Mouse (Mus musculus): Measurements from ENCODE around the gene Evx2. TPM values are rescaled to one million over a fixed set of nuclear protein-coding genes. Genes with fewer than 3 reads are reported as not detected.

Gene Evx2
- polyA plus RNA-seq, 1 experiment from 2014 or later = not detected

GRCm38 (mm10) chr2:74668370-74669229 is 9.2 kb upstream of the Evx2 start:
- Histone ChIP-seq H3K9me3 (ENCODE audit: low read length) (no peaks in the 10 kb centered on the region), H3K4me3 (ENCODE audit: low read length) (peak overlapping the region; percentile 48), H3K4me1 (ENCODE audit: insufficient read depth, low read length) (peaks cover 18% of the 10 kb centered on the region), H3K27me3 (ENCODE audit: insufficient read depth, low read length) (peaks cover 92% of the 10 kb centered on the region), H3K36me3 (ENCODE audit: insufficient read depth, low read length) (no peaks in the 10 kb centered on the region), H3K27ac (ENCODE audit: low read length) (no peak overlapping the region), H3K4me2 (replicated peaks; ENCODE audit: low read depth, low read length) (peak overlapping the region; percentile 82), H3K9ac (replicated peaks; ENCODE audit: low read length) (peak overlapping the region; percentile 58)
- WGBS = under 1% methylated on average over 74 of the region's 74 CpGs
- peak; percentile 66 for ATAC-seq (ENCODE audit: low FRiP score, low TSS enrichment)

- Histone ChIP-seq H3K27ac (ENCODE audit: low read length) (no peak within 1 kb of the TSS), H3K4me2 (replicated peaks; ENCODE audit: low read depth, low read length) (peak within 1 kb of the TSS; percentile 82), H3K4me1 (ENCODE audit: insufficient read depth, low read length) (peaks cover 13% of the 10 kb centered on the region), H3K9me3 (ENCODE audit: low read length) (no peaks in the 10 kb centered on the region), H3K9ac (replicated peaks; ENCODE audit: low read length) (peak within 1 kb of the TSS; percentile 58), H3K4me3 (ENCODE audit: low read length) (peak within 1 kb of the TSS; percentile 48), H3K27me3 (ENCODE audit: insufficient read depth, low read length) (peaks cover 92% of the 10 kb centered on the region), H3K36me3 (ENCODE audit: insufficient read depth, low read length) (no peaks in the 10 kb centered on the region)
- peak; percentile 83 for ATAC-seq (ENCODE audit: low FRiP score, low TSS enrichment)
- WGBS = 0% methylated on average over 15 of the region's 51 CpGs
Measured at GRCm38 (mm10) chr2:74667842-74668357, 8.5 kb upstream of the Evx2 start, which contains the start of gene Hoxd13. Gene Hoxd13, plus strand, starts transcription at chr2:74668310.

- peak overlapping the region; percentile 48 for H3K4me3 ChIP-seq (ENCODE audit: low read length)
- H3K27ac ChIP-seq (ENCODE audit: low read length) = no peak overlapping the region
- H3K9me3 ChIP-seq (ENCODE audit: low read length) = no peaks in the 10 kb centered on the region
- no peak overlapping the region for H3K9ac ChIP-seq (replicated peaks; ENCODE audit: low read length)
- 0 out of 2 replicates have a peak, but pooled peaks have one; percentile 16 for ATAC-seq (ENCODE audit: low FRiP score, low TSS enrichment)
- H3K27me3 ChIP-seq (ENCODE audit: insufficient read depth, low read length) = peaks cover 91% of the 10 kb centered on the region
- 3% methylated on average over 36 of the region's 36 CpGs for WGBS
- H3K4me1 ChIP-seq (ENCODE audit: insufficient read depth, low read length) = peaks cover 7% of the 10 kb centered on the region
- peak overlapping the region; percentile 82; the same call in 1 of the 2 replicates for H3K4me2 ChIP-seq (replicated peaks; ENCODE audit: low read depth, low read length)
- H3K36me3 ChIP-seq (ENCODE audit: insufficient read depth, low read length) = no peaks in the 10 kb centered on the region
Measured at GRCm38 (mm10) chr2:74667191-74667841, 8.0 kb upstream of the Evx2 start.

- Histone ChIP-seq H3K27me3 (ENCODE audit: insufficient read depth, low read length) (peaks cover 90% of the 10 kb centered on the region), H3K4me1 (ENCODE audit: insufficient read depth, low read length) (peaks cover 7% of the 10 kb centered on the region), H3K27ac (ENCODE audit: low read length) (no peak overlapping the region), H3K4me3 (ENCODE audit: low read length) (no peak overlapping the region), H3K9me3 (ENCODE audit: low read length) (no peaks in the 10 kb centered on the region), H3K4me2 (replicated peaks; ENCODE audit: low read depth, low read length) (no peak overlapping the region), H3K36me3 (ENCODE audit: insufficient read depth, low read length) (no peaks in the 10 kb centered on the region), H3K9ac (replicated peaks; ENCODE audit: low read length) (no peak overlapping the region)
- 4% methylated on average over 7 of the region's 7 CpGs for WGBS
- no peak for ATAC-seq (ENCODE audit: low FRiP score, low TSS enrichment)
Measured at GRCm38 (mm10) chr2:74666411-74666810, 7.1 kb upstream of the Evx2 start.

DNA sequence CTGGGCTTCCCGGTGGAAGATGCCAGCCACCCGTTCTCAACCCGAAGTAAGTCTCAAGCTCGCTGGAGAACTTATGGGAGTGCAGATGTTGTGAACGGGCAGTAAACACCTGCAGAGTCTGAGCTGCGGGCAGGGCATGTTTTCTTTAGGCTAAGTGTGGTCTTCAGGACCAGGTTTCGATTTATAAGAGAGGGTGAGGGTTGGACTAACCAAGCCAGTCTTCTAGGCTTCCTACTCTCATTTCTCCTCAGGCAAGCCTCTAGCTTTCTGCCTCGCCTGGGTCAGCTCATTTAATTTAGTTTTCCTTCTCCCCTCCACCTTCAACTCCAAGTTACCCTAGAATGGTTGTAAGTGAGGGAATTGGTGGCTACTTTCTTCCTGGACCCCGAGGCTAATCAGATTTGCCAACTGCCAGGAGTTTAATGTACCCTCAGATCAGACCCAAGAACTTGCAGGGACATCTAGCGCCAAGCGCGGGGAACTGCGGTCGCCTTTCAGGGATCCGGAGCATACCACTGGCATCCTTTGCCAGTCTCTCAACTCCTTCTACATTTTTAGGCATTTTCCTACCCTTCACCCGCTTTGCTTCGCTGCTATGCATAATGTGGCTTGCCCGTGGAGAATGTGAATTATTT is 4.1 kb upstream of the Evx2 start:
- ATAC-seq (ENCODE audit: low FRiP score, low TSS enrichment) = no peak
- Histone ChIP-seq H3K4me3 (ENCODE audit: low read length) (no peak overlapping the region), H3K9ac (replicated peaks; ENCODE audit: low read length) (no peak overlapping the region), H3K4me1 (ENCODE audit: insufficient read depth, low read length) (peaks cover 2% of the 10 kb centered on the region), H3K36me3 (ENCODE audit: insufficient read depth, low read length) (no peaks in the 10 kb centered on the region), H3K27me3 (ENCODE audit: insufficient read depth, low read length) (peaks cover 91% of the 10 kb centered on the region), H3K4me2 (replicated peaks; ENCODE audit: low read depth, low read length) (no peak overlapping the region; the same call in 1 of the 2 replicates), H3K27ac (ENCODE audit: low read length) (no peak overlapping the region), H3K9me3 (ENCODE audit: low read length) (no peaks in the 10 kb centered on the region)
- WGBS = 3% methylated on average over 18 of the region's 18 CpGs

DNA sequence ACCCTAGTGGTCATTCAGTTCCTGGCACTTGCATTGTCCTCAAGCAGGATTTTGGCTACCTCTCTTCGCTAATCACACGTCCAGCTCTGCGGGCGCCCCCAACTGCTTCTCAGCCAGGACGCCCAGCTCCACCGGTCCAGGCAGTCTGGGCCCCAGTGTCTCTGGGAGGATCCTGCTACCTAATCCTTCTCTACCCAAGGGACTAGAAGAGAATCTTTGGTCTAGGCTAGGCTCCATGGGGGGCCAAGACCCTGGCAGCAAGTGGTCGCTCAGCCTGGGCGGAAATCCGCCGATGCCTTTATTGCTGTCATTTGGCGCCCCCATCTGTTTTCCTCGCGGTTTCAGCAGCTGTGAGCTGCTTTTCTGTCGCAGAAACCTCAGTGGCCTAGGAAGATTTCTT is 2.3 kb upstream of the Evx2 start:
- Histone ChIP-seq H3K4me1 (ENCODE audit: insufficient read depth, low read length) (no peaks in the 10 kb centered on the region; the same call in 1 of the 2 replicates), H3K4me3 (ENCODE audit: low read length) (peak overlapping the region; percentile 17), H3K9ac (replicated peaks; ENCODE audit: low read length) (no peak overlapping the region), H3K9me3 (ENCODE audit: low read length) (no peaks in the 10 kb centered on the region), H3K27me3 (ENCODE audit: insufficient read depth, low read length) (peaks cover 86% of the 10 kb centered on the region), H3K36me3 (ENCODE audit: insufficient read depth, low read length) (no peaks in the 10 kb centered on the region), H3K27ac (ENCODE audit: low read length) (no peak overlapping the region), H3K4me2 (replicated peaks; ENCODE audit: low read depth, low read length) (peak overlapping the region; percentile 35)
- peak; percentile 55 for ATAC-seq (ENCODE audit: low FRiP score, low TSS enrichment)
- under 1% methylated on average over 14 of the region's 14 CpGs for WGBS

- Histone ChIP-seq H3K27me3 (ENCODE audit: insufficient read depth, low read length) (peaks cover 87% of the 10 kb centered on the region), H3K4me2 (replicated peaks; ENCODE audit: low read depth, low read length) (no peak overlapping the region), H3K9me3 (ENCODE audit: low read length) (no peaks in the 10 kb centered on the region), H3K4me1 (ENCODE audit: insufficient read depth, low read length) (peaks cover 2% of the 10 kb centered on the region; the same call in 1 of the 2 replicates), H3K36me3 (ENCODE audit: insufficient read depth, low read length) (no peaks in the 10 kb centered on the region), H3K27ac (ENCODE audit: low read length) (no peak overlapping the region), H3K9ac (replicated peaks; ENCODE audit: low read length) (no peak overlapping the region), H3K4me3 (ENCODE audit: low read length) (peak overlapping the region; percentile 2; the same call in 1 of the 2 replicates)
- no peak for ATAC-seq (ENCODE audit: low FRiP score, low TSS enrichment)
- 1% methylated on average over 30 of the region's 30 CpGs for WGBS
Measured at GRCm38 (mm10) chr2:74660421-74661375, 1.3 kb upstream of the Evx2 start.

DNA sequence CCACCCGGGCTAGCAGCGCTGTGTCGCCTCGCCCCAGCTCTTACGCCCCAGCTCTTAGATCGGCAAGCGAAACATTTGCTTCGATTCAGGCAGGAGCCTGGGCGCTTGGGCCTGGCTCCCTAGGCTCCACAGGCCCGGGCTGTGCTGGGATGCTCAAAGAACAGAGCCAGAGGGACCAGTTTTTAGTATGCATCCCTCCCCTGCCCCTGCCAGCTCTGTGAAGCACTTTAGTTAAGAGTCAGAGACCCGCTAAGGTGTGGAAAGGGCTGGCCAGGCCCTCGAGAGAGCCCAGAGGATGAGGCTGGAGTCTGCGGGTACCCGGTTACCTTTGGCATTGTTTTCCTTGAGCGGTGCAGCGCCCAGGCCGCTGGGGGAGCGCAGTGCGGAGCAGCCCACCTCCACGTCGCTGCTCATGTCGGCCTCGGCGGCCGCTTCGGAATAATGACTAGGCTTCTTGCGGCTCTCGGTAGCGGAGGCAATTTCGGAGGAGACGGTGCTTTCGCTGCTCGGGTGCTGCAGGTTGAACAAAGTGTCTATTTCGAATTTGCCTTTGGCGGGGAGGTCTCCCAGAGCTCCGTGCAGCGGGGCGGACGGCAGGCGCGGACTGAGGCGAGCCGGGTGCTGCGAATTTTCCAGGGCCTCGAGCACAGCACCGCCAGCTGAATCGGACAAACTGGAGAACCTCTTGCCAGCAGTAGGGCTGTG is 538 bp downstream of the Evx2 start:
- no peak overlapping the region for H3K4me2 ChIP-seq (replicated peaks; ENCODE audit: low read depth, low read length)
- no peak overlapping the region for H3K27ac ChIP-seq (ENCODE audit: low read length)
- peaks cover 4% of the 10 kb centered on the region; the same call in 1 of the 2 replicates for H3K4me1 ChIP-seq (ENCODE audit: insufficient read depth, low read length)
- H3K4me3 ChIP-seq (ENCODE audit: low read length) = no peak overlapping the region
- no peak for ATAC-seq (ENCODE audit: low FRiP score, low TSS enrichment)
- no peaks in the 10 kb centered on the region for H3K36me3 ChIP-seq (ENCODE audit: insufficient read depth, low read length)
- peaks cover 89% of the 10 kb centered on the region for H3K27me3 ChIP-seq (ENCODE audit: insufficient read depth, low read length)
- H3K9me3 ChIP-seq (ENCODE audit: low read length) = no peaks in the 10 kb centered on the region
- under 1% methylated on average over 47 of the region's 47 CpGs for WGBS
- H3K9ac ChIP-seq (replicated peaks; ENCODE audit: low read length) = no peak overlapping the region
